Mouse (Mus musculus): Measurements from ENCODE around the gene Acvr1b.

Acvr1b gene

DNA sequence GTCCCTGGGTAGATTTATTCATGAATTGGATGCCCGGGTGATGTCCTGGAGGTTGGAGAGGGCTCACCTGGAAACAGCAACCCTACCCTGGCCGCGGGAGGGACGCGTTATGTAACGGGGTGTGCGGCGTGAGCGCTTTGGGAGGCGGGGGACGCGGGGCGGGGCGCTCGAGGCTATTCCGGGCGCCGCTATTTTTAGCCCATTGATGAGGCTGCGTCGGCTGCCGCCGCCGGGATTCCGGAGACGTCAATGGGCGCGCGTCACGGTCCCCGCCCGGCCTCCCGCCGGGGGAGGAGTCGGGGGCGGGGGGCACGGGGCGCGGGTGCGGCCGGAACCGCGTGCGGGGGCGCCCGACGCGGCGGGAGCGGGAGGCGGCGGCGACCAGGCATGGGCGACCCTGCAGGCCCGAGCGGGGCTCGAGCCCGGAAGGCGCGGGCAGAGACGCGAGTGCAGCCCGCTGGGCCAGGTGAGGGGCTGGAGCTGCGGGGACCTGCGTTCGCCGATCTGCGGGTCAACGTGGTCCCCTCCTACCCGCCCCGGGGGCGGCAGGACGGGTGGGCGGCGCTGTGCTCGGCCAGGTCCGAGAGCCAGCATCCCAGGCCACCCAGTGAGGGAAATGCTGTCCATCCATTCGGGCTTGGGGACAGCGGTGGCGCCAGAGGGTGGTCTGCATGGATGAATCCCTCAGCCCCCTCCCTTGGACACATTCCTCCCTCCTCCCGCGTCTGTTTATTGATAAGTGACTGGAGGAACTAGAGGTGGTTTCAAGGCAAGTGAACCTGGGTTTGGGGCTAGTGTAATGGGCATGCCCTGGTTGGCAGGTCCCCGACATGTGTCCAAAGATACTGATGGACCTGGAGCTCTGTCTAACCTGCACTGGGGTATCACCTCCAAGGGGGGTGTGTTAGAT is 80.3 kb downstream of the Acvr1b start, which contains the start of gene Nr4a1:
Nr4a1 (plus strand) TSS at position 384 of the 910 bp plus-strand sequence.
- peak; percentile 78 to 81 for DNase-seq

DNA sequence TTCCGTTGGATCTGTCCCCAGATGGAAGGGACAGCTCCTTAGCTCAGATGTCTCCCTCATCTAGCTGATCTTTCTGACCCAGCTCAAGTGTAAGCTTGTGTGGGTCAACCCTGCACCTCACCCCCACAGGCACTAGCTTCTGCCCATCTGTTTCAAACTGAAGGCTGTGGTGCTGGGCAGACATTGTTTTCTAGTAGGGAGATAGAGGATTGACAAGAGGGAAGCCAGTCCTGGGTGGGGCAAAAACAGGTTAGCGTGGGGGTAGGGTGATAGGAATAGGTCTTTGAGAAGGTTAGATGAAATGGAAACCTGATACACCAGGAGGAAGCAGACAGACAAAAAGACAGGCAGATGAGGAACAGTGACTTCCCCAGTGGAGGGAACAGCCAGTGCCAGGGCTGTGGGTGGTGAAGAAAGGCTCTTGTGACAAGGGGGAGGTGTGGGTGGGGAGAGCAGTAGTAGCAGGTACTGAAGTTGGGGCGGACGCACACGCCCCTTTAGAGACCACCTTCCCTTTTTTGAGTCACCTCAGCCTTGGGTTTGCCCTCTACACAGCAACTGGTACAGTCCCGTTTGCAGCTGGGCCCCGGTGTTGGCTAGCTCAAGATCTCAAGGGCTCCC is 82.1 kb downstream of the Acvr1b start:
- DNase-seq = no peak

DNA sequence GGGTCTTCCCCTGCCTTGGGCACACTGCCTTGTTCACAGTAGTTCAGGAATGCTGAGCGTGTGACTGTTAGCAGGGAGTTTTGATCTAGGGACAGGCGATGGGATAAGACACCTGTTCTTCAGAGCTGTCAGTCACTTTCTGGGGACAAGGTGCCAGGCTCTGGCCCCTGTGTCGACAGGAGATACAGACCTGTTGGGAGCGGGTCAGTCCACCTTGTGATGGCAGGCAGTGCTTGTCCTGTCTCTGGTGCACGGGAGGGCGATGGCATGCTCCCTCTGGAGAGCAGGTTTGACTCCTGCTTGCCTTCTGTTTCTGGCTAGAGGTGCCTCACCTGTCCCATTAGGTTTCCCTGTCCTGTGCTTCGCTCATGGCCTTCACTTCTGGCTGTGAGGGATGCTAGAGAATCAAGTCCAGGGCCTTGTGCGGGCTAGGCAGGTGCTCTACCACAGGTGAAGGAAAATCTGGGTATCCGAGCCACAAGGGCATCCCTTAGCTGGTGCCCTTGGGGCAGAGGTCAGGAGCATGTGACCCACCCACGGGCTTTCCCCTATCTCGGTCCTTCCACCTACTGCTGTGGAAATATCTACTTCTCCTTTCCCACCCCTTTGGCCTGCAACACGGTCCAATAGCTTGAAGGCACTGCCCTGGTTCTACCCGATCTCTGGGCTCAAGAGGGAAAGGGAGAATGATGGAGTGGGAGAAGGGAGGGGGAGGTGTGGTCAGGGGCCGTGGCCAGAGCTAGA is 82.8 kb downstream of the Acvr1b start:
- DNase-seq = no peak

DNA sequence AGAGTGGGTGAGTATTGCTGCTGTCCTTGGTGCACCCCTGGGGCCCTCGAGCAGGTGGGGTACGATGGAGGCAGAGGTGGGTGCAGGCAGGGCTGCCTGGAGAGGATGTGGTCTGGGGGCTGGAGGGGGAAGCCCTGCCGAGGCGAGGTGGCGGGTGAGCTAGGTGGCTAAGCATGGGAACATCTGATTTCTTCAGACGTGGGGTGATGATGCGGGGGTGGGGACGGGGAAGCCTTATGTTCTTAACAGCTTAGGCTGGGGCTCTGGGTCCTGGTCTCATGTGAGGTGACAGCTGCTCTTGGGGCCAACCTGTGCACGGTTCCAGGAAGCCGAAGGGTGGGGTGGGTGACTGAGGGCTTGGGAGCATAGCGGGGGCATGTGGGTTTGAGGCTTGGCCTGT is 84.6 kb downstream of the Acvr1b start:
- no peak for DNase-seq

DNA sequence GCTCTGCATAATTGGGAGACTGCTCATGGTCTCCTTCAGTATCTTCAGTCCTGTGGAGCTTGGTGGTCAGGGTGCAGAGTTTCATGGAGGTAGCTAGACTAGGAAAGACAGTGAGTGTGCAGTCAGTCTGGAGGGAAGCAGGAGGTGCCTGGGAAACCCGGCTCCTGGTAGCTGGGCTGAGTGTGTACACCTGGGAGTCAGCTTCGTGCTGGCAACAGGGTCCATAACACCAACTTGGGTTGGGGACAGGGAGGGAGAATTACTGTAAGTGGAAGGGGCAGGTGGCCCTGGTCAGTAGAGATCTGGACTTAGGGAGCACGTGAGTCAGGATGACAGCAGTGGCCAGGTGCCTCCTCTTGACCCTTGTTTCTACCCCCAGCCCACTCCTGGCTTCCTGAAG is 86.1 kb downstream of the Acvr1b start:
- no peak for DNase-seq

DNA sequence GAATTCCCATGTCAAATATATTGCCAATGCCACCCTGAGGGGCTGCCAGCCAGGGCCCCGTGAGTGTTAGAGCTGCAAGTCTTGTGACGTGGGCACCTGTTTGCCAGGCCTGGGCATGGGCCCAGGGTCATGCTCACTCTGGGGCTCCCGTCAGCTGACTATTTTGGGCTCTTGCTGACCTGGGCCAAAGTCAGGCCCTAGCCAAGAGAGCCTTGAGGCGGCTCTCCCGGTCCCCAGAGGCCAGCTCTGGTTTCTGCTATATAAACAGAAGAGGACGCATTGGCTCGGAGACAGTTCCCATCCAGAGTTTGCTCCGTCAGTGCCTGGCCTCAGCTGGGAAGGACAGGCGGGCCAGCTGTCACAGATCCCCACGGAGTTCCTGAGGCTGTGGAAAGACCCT is 86.5 kb downstream of the Acvr1b start:
- peak in 1 of 2 experiments; percentile 45 for DNase-seq

DNA sequence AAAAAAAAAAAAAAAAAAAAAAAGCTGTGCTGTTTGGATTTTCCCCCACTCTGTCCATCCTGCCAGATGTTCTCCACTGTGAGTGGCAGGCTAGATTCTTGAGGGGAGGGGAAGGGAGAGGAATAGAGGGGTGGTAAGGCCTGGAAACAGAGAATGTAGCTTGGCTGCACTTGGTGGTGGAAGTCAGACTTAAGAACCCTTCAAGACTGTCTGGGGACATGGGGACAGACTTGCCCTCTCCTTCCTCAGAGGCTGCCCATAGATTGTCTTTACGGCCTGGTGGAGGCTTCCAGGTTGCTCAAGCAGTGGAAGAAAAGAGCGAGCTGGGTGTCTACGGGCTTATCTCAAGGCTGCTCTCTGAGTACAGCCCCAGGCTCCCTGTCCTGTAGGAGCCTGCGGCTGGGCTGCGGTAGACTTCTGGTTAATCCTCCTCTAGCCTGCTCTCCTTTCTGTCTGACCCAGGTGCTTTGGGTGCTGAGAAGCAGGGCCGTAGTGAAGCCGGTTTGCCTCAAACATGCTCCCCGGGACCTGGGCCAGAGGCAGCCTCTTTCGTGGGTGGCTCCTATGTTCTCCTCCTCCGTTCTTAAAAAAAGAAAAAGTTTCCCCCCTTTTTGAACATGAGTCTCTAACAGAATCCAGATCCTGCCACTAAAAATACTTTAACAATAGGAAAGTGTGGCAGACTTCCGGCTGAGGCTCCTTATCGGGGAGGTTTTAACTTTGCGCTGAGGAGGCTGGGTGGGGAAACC is 87.2 kb downstream of the Acvr1b start:
- no peak for DNase-seq

DNA sequence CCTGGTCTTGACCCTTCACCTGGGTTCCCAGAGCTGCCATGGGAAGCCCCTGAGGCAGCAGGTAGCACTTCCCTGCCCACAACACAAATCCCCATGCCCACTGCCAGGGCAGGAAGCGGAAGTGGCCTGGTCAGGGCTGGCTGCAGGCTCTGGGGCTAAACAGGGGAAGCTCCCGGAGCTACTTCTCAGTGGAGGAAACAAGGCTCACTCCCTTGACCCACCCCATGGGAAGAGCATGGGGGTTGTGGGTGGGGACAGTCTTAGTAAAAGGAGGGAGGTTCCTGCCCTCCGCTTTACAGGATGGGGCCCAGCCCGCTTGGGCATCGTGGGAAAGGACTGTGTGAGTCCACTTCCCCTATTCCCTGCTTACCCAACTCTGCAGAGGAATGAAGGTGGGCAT is 88.6 kb downstream of the Acvr1b start:
- no peak for DNase-seq
